Mouse (Mus musculus) embryo, embryonic 11.5 days (tissue): ENCODE data around the gene Hoxb2.

Source experiments
- DNase-seq: peaks from one replicate; pipeline ENCODE4 v3.0.0-alpha.2; 2012; ENCODE audit warnings: low read depth, low spot score

Gene Hoxb2

GRCm38 (mm10) chr11:96316696-96317607 lies 33.4 kb upstream of the Hoxb2 start:
- no peak for DNase-seq

- no peak for DNase-seq
Observed at GRCm38 (mm10) chr11:96317608-96318367, 32.5 kb upstream of the Hoxb2 start, which contains the start of gene Hoxb4. TSS of gene Hoxb4 (plus strand) at chr11:96318267.

DNA sequence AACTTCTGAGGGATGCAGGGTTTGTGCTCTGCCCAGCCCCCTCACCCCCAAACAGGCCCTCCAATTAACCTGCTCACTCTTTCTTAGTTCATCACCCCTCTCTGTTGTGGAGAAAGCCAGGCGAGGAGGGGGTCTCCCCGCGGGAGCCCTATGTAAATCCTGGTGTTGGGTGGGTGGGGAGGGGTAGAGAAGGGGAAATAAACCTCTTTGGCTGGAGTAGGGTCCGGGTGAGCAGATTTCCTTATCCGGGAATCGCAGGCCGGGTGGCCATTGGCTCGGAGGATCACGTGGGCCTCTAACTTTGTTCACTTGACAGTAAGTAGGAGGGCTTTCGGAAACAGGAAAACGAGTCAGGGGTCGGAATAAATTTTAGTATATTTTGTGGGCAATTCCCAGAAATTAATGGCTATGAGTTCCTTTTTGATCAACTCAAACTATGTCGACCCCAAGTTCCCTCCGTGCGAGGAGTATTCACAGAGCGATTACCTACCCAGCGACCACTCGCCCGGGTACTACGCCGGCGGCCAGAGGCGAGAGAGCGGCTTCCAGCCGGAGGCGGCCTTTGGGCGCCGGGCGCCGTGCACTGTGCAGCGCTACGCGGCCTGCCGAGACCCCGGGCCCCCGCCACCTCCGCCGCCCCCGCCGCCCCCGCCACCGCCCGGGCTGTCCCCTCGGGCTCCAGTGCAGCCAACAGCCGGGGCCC lies 31.8 kb upstream of the Hoxb2 start:
- no peak for DNase-seq

GRCm38 (mm10) chr11:96319071-96319902 lies 31.0 kb upstream of the Hoxb2 start:
- DNase-seq: no peak

- DNase-seq: no peak
Observed at GRCm38 (mm10) chr11:96319910-96320309, 30.4 kb upstream of the Hoxb2 start.

- DNase-seq: no peak
Observed at GRCm38 (mm10) chr11:96320688-96321087, 29.6 kb upstream of the Hoxb2 start.

- DNase-seq: no peak
Observed at GRCm38 (mm10) chr11:96321846-96322245, 28.5 kb upstream of the Hoxb2 start.

GRCm38 (mm10) chr11:96322738-96323137 lies 27.6 kb upstream of the Hoxb2 start:
- DNase-seq: no peak

- no peak for DNase-seq
Observed at GRCm38 (mm10) chr11:96323154-96323553, 27.2 kb upstream of the Hoxb2 start, which contains the start of gene Hoxb3. TSS of gene Hoxb3 (plus strand) at chr11:96323326.

- no peak for DNase-seq
Observed at GRCm38 (mm10) chr11:96324125-96324524, 26.2 kb upstream of the Hoxb2 start.

DNA sequence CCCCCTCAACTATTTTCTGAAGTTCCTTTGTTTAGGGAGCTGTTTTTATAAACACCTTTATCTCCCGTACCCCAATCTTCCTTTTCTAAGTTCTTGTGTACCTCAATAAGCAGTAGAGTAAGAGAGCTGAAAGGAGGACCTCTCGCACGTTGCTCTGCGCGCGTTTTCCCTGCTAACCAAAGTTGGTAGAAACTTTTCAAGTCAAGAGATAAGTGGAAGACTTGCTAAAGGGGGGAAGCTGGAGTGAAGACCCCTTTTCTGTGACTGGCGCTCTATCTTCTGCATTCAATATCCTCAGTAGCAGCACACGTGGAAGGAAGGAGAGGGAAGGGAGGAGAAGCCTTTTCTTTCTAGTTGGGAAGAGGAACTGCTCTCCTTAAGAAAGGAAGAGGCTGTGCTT lies 25.4 kb upstream of the Hoxb2 start:
- DNase-seq: no peak

GRCm38 (mm10) chr11:96325747-96326212 lies 24.5 kb upstream of the Hoxb2 start:
- no peak for DNase-seq

- no peak for DNase-seq
Observed at GRCm38 (mm10) chr11:96326705-96327104, 23.6 kb upstream of the Hoxb2 start.

DNA sequence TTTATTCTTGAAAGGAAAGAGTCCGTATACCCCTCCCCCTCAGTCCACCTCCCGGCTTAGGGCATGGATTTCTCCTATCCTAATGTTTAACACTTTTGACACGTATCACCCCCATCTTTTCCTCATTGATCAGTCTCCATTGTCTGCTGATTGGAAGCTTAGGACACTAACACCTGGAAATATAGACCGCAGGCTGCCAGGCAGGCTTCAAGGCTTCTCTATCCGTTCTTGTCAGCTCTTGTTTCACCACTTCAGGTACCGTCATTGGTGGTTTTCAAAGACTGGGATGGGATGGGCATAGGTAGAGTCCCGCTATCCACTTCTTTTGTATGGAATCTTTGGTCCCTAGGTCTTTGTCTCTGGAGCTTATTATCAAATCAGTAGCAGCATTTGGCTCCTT lies 23.2 kb upstream of the Hoxb2 start:
- no peak for DNase-seq

GRCm38 (mm10) chr11:96327750-96328149 lies 22.6 kb upstream of the Hoxb2 start:
- DNase-seq: no peak

DNA sequence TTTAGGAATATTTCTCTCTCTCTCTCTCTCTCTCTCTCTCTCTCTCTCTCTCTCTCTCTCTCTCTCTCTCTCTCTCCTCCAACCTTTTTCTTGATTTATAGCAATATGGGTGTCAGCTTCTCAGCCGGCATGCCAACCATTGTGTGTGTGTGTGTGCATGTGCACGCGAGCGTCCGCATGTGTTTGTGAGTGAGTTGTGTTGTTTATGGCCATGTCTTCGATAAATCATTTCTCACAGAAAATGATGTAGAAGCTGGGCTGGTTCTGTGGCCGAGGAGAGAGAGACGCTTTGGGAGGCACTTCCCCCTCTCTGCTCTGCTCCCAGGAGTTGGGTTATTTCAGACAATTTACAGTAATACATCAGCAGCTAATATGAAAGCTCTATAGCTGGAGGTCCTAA lies 21.7 kb upstream of the Hoxb2 start:
- no peak for DNase-seq

GRCm38 (mm10) chr11:96332105-96332504 lies 18.2 kb upstream of the Hoxb2 start:
- DNase-seq: no peak

GRCm38 (mm10) chr11:96332618-96333032 lies 17.7 kb upstream of the Hoxb2 start:
- DNase-seq: no peak

- no peak for DNase-seq
Observed at GRCm38 (mm10) chr11:96333241-96334001, 16.9 kb upstream of the Hoxb2 start.

DNA sequence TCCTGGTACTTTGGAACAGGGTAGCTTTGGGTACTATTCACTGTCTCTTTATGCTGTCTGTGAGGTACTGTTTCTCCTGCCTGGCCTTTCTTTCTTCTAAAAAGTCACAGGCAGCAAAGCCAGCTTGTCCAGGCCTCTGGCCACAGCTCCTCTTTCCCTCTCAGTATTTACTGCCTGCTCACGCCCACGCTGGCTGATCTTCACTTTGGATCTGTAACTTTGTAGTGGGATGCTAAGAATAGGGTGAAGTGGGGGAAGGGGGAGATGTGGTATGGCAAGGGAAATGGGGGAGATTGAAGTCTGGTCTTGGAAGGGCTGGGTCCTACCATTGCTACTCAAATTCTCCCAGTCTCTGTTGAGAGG lies 16.3 kb upstream of the Hoxb2 start:
- no peak for DNase-seq
